Mouse (Mus musculus) E14TG2a.4 (cell line): ENCODE measurements around the gene Fgfr3.

Experiments
- CTCF ChIP-seq: conservative IDR thresholded peaks from 2 replicates; pipeline ENCODE4 v1.5.1; 2014; ENCODE audit warnings: low read length
- POU5F1 ChIP-seq: IDR thresholded peaks from 2 replicates; pipeline ENCODE4 v1.6.1; 2014; ENCODE audit warnings: low read length, borderline replicate concordance

DNA sequence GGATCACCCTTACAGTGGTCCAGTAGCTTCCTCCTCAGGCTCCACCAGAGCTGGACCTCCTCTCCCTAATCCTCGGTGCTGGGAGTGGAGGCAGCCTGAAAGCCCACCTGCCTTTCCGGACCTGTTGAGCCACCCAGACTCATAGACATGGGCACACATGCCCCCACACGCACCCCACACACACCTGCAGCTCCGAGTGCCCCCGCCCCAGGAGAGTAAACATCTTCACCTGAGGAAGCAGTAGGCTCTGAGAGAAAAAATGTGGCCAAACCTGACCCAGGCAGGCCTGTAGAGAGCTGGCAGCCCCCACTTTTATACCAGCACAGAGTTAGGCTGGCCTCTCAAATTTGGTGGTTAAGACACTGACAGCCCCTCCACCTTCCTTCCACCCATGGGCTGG, 25.0 kb upstream of the Fgfr3 start:
- no peak for TF ChIP-seq CTCF
- no peak for TF ChIP-seq POU5F1
